Mouse (Mus musculus) small intestine, adult 2 months (tissue): ENCODE data around the gene Spata31. TPM values are rescaled to one million over a fixed set of nuclear protein-coding genes. Genes with fewer than 3 reads are reported as not detected.
A peak's percentile ranks its signal among the peaks of the same experiment; 100 is the strongest.

ENCODE experiments used
- H3K27ac ChIP-seq: fragments of 200-500 bp; 2 replicates; pipeline ENCODE4 v1.5.1; 2012; ENCODE audit warnings: low read depth, low read length, control low read depth, inconsistent platforms; ENCODE audit not compliant: insufficient read depth
- H3K27me3 ChIP-seq: fragments of 200-500 bp; 2 replicates; pipeline ENCODE4 v1.6.1; 2012; ENCODE audit warnings: mild to moderate bottlenecking, moderate library complexity, low read length, inconsistent platforms; ENCODE audit not compliant: control insufficient read depth, insufficient read depth
- H3K36me3 ChIP-seq: fragments of 200-500 bp; 2 replicates; pipeline ENCODE4 v1.6.1; 2012; ENCODE audit warnings: mild to moderate bottlenecking, low read length, control low read depth, inconsistent platforms; ENCODE audit not compliant: control insufficient read depth, insufficient read depth
- H3K4me1 ChIP-seq: fragments of 200-500 bp; 2 replicates; pipeline ENCODE4 v1.6.1; 2012; ENCODE audit warnings: low read length, inconsistent platforms, mixed read lengths; ENCODE audit not compliant: control insufficient read depth, insufficient read depth, insufficient read length
- H3K4me3 ChIP-seq: fragments of 200-500 bp; 2 replicates; pipeline ENCODE4 v1.5.1; 2012; ENCODE audit warnings: low read depth, mild to moderate bottlenecking, control low read depth, inconsistent platforms, low read length, moderate library complexity
- CTCF ChIP-seq: fragments of 200-500 bp; IDR thresholded peaks from 2 replicates; pipeline ENCODE4 v1.5.1; 2012; ENCODE audit warnings: low read depth, mild to moderate bottlenecking, control low read depth, inconsistent platforms, low read length, moderate library complexity, mixed read lengths; ENCODE audit not compliant: insufficient replicate concordance, insufficient read length; ENCODE audit errors: extremely low read depth
- POLR2A ChIP-seq: fragments of 200-500 bp; IDR thresholded peaks from 2 replicates; pipeline ENCODE4 v1.6.1; 2012; ENCODE audit warnings: low read depth, mild to moderate bottlenecking, control low read depth, inconsistent platforms, low read length, moderate library complexity
- WGBS: fragments of 180-500 bp; shearing (Covaris S2); methylation state at CpG from one replicate; pipeline ENCODE4 v1.1.7; 2018; 5-methylcytosine and 5-hydroxymethylcytosine counted together
- polyA plus RNA-seq: library from polyadenylated mRNA; depleted of rRNA; stranded (reverse); fragments of >200 nt; gene quantifications from 2 replicates; pipeline ENCODE4 v1.2.3, GENCODE M21; 2012; rRNA removed

The Spata31 gene
- polyA plus RNA-seq: not detected in 2 replicates

GRCm38 (mm10) chr13:64917191-64917590 lies at the start of gene Spata31:
TSS of gene Spata31 (plus strand) at chr13:64917406.
- Histone ChIP-seq H3K4me3 (no peak within 1 kb of the TSS), H3K36me3 (no peaks in the 10 kb centered on the region), H3K4me1 (no peaks in the 10 kb centered on the region), H3K27ac (no peak within 1 kb of the TSS), H3K27me3 (no peaks in the 10 kb centered on the region)
- 61% methylated on average over 1 of the region's 1 CpGs for WGBS
- TF ChIP-seq CTCF: no peak
- no peak for TF ChIP-seq POLR2A

GRCm38 (mm10) chr13:64903132-64903531 lies 14.1 kb upstream of the Spata31 start:
- WGBS: 39% methylated on average over 1 of the region's 1 CpGs
- no peaks in the 10 kb centered on the region for H3K36me3 ChIP-seq
- H3K27me3 ChIP-seq: no peaks in the 10 kb centered on the region
- H3K4me3 ChIP-seq: no peak overlapping the region
- H3K27ac ChIP-seq: no peak overlapping the region
- no peak for TF ChIP-seq CTCF
- TF ChIP-seq POLR2A: no peak
- no peaks in the 10 kb centered on the region for H3K4me1 ChIP-seq

- H3K27ac ChIP-seq: no peak within 1 kb of the TSS
- no peak for TF ChIP-seq CTCF
- TF ChIP-seq POLR2A: no peak
- no peaks in the 10 kb centered on the region for H3K36me3 ChIP-seq
- 13% methylated on average over 16 of the region's 16 CpGs for WGBS
- H3K4me3 ChIP-seq: 0 out of 2 replicates have a peak within 1 kb of the TSS, but pooled peaks have one; percentile 2
- H3K27me3 ChIP-seq: no peaks in the 10 kb centered on the region
- no peaks in the 10 kb centered on the region for H3K4me1 ChIP-seq
Measured at GRCm38 (mm10) chr13:64903585-64904208, 13.5 kb upstream of the Spata31 start, which contains the start of gene Cntnap3. TSS of gene Cntnap3 (minus strand) at chr13:64903955.

Other genes with a start within 250 kb of the Spata31 start
- 0.04 and 0.08 TPM in 2 replicates for gene Cntnap3, start 13.5 kb upstream of the Spata31 start, polyA plus RNA-seq
- gene Spata31d1c, start 115.7 kb downstream of the Spata31 start, polyA plus RNA-seq: not detected in 2 replicates
- gene Prss47, start 135.4 kb downstream of the Spata31 start, polyA plus RNA-seq: not detected in 2 replicates
- 9.7 and 17.1 TPM in 2 replicates for gene Mfsd14b, start 195.6 kb downstream of the Spata31 start, polyA plus RNA-seq
- gene Olfr465-ps1, start 220.7 kb downstream of the Spata31 start, polyA plus RNA-seq: not detected in 2 replicates
- not detected in 2 replicates for gene Olfr466, start 232.8 kb downstream of the Spata31 start, polyA plus RNA-seq